Mouse (Mus musculus) CH12.LX (cell line): ENCODE measurements at regions not wholly inside any gene's neighbourhood (a gene's known extent, or its start where the extent isn't known, plus 50 kb on each side); places are given as distances from the start of the nearest gene placed in this dataset.
A peak's percentile ranks its signal among the peaks of the same experiment; 100 is the strongest.

ENCODE experiments used
- DNase-seq: peaks from one replicate; pipeline ENCODE4 v3.0.0-alpha.2; 2013; ENCODE audit errors: extremely low read depth
- H3K27ac ChIP-seq: 2 replicates; pipeline ENCODE4 v1.5.1; 2012; ENCODE audit warnings: low read depth, mild to moderate bottlenecking, control low read depth, moderate library complexity; ENCODE audit not compliant: insufficient read depth
- H3K27me3 ChIP-seq: replicated peaks from 2 replicates; pipeline ENCODE3; 2012; ENCODE audit warnings: inconsistent platforms
- H3K36me3 ChIP-seq, 2 experiments: replicated peaks in 1 of 2; 2 replicates each; pipeline versions ENCODE3 to v1.6.1; 2012; ENCODE audit warnings: inconsistent platforms in 1 of 2, low read length in 1 of 2, mild to moderate bottlenecking in 1 of 2, mixed read lengths in 1 of 2, moderate library complexity in 1 of 2; ENCODE audit not compliant: control insufficient read depth in 1 of 2, insufficient read depth in 1 of 2
- H3K4me1 ChIP-seq, 2 experiments: 2 replicates each; pipeline ENCODE4 v1.6.1; 2012; ENCODE audit warnings: inconsistent platforms in 1 of 2, moderate library complexity in 1 of 2; ENCODE audit not compliant: insufficient read depth in 2 of 2, control insufficient read depth in 1 of 2
- H3K4me2 ChIP-seq: 2 replicates; pipeline ENCODE4 v1.6.1; 2012; ENCODE audit warnings: low read depth, mild to moderate bottlenecking, control low read depth; ENCODE audit not compliant: poor library complexity, insufficient read depth, severe bottlenecking
- H3K4me3 ChIP-seq, 3 experiments: fragments of 150-350 bp in 1 of 3; sonication (generic) in 1 of 3; replicated peaks in 1 of 3; 2 replicates each; pipeline versions ENCODE3 to v1.5.1; 2011 to 2012; ENCODE audit warnings: low read depth in 2 of 3, low read length in 2 of 3, mild to moderate bottlenecking in 2 of 3, moderate library complexity in 2 of 3, control low read depth in 1 of 3, improper control_type of control experiment in 1 of 3, inconsistent platforms in 1 of 3, mixed read lengths in 1 of 3; ENCODE audit not compliant: poor library complexity in 1 of 3
- H3K79me2 ChIP-seq: replicated peaks from 2 replicates; pipeline ENCODE4 v1.6.1; 2012; ENCODE audit warnings: mild to moderate bottlenecking, moderate library complexity; ENCODE audit not compliant: control insufficient read depth, poor library complexity, insufficient read depth, severe bottlenecking; ENCODE audit errors: extremely low read depth
- H3K9ac ChIP-seq: 2 replicates; pipeline ENCODE4 v1.6.1; 2012; ENCODE audit warnings: low read depth, mild to moderate bottlenecking, control low read depth, moderate library complexity; ENCODE audit not compliant: insufficient read depth
- H3K9me3 ChIP-seq: replicated peaks from 2 replicates; pipeline ENCODE3; 2012; ENCODE audit warnings: low read length, inconsistent platforms, mixed read lengths
- BHLHE40 ChIP-seq: IDR thresholded peaks from 2 replicates; pipeline ENCODE4 v1.6.1; 2011; ENCODE audit warnings: mild to moderate bottlenecking, low read depth, low read length, improper control_type of control experiment
- CHD1 ChIP-seq: IDR thresholded peaks from 2 replicates; pipeline ENCODE4 v1.6.1; 2012; ENCODE audit warnings: low read depth, low read length, improper control_type of control experiment, inconsistent platforms
- CHD2 ChIP-seq: IDR thresholded peaks from 2 replicates; pipeline ENCODE4 v1.6.1; 2011; ENCODE audit warnings: low read length, improper control_type of control experiment
- CTCF ChIP-seq, 2 experiments: IDR thresholded peaks in 1 of 2; conservative IDR thresholded peaks in 1 of 2; 2 replicates each; pipeline ENCODE4 v1.5.1; 2011 to 2012; ENCODE audit warnings: low read depth in 2 of 2, low read length in 2 of 2, improper control_type of control experiment in 1 of 2, inconsistent platforms in 1 of 2, mild to moderate bottlenecking in 1 of 2, moderate library complexity in 1 of 2
- EP300 ChIP-seq: IDR thresholded peaks from 2 replicates; pipeline ENCODE4 v1.6.1; 2011; ENCODE audit warnings: low read length, improper control_type of control experiment
- ETS1 ChIP-seq: conservative IDR thresholded peaks from 2 replicates; pipeline ENCODE4 v1.6.1; 2012; ENCODE audit warnings: low read depth, mild to moderate bottlenecking, inconsistent platforms, low read length, improper control_type of control experiment, moderate library complexity
- HCFC1 ChIP-seq: IDR thresholded peaks from 2 replicates; pipeline ENCODE4 v1.6.1; 2012; ENCODE audit warnings: low read depth, mild to moderate bottlenecking, inconsistent platforms, low read length, improper control_type of control experiment
- IRF4 ChIP-seq: IDR thresholded peaks from 2 replicates; pipeline ENCODE4 v1.6.1; 2014; ENCODE audit warnings: low read depth, mild to moderate bottlenecking, inconsistent platforms, low read length, improper control_type of control experiment
- JUND ChIP-seq: conservative IDR thresholded peaks from 2 replicates; pipeline ENCODE4 v1.6.1; 2011; ENCODE audit warnings: low read depth, low read length, improper control_type of control experiment
- MAFK ChIP-seq: IDR thresholded peaks from 2 replicates; pipeline ENCODE4 v1.6.1; 2011; ENCODE audit warnings: low read length, improper control_type of control experiment; ENCODE audit not compliant: insufficient replicate concordance
- MAZ ChIP-seq: IDR thresholded peaks from 2 replicates; pipeline ENCODE4 v1.6.1; 2012; ENCODE audit warnings: low read depth, mild to moderate bottlenecking, inconsistent platforms, low read length, improper control_type of control experiment, moderate library complexity
- MEF2A ChIP-seq: IDR thresholded peaks from 2 replicates; pipeline ENCODE4 v1.6.1; 2014; ENCODE audit warnings: low read depth, mild to moderate bottlenecking, inconsistent platforms, low read length, improper control_type of control experiment, borderline replicate concordance
- MXI1 ChIP-seq: IDR thresholded peaks from 2 replicates; pipeline ENCODE4 v1.6.1; 2011; ENCODE audit warnings: mild to moderate bottlenecking, low read depth, low read length, improper control_type of control experiment
- MYC ChIP-seq: IDR thresholded peaks from 2 replicates; pipeline ENCODE4 v1.6.1; 2011; ENCODE audit warnings: low read depth, mild to moderate bottlenecking, improper control_type of control experiment, low read length
- POLR2A ChIP-seq: IDR thresholded peaks from 2 replicates; pipeline ENCODE4 v1.6.1; 2011; ENCODE audit warnings: low read depth, mild to moderate bottlenecking, improper control_type of control experiment, low read length
- SIN3A ChIP-seq: IDR thresholded peaks from 2 replicates; pipeline ENCODE4 v1.6.1; 2012; ENCODE audit warnings: low read length, improper control_type of control experiment, inconsistent platforms
- TCF12 ChIP-seq: IDR thresholded peaks from 2 replicates; pipeline ENCODE4 v1.6.1; 2014; ENCODE audit warnings: low read depth, mild to moderate bottlenecking, inconsistent platforms, low read length, improper control_type of control experiment
- UBTF ChIP-seq: IDR thresholded peaks from 2 replicates; pipeline ENCODE4 v1.6.1; 2012; ENCODE audit warnings: low read depth, mild to moderate bottlenecking, inconsistent platforms, low read length, improper control_type of control experiment, moderate library complexity
- USF1 ChIP-seq: IDR thresholded peaks from 2 replicates; pipeline ENCODE4 v1.6.1; 2014; ENCODE audit warnings: low read depth, mild to moderate bottlenecking, inconsistent platforms, low read length, improper control_type of control experiment
- ZMIZ1 ChIP-seq: IDR thresholded peaks from 2 replicates; pipeline ENCODE4 v1.6.1; 2012; ENCODE audit warnings: low read depth, mild to moderate bottlenecking, inconsistent platforms, low read length, improper control_type of control experiment
- dilution Hi-C: fragments of 300-500 bp; cut with MboI; formaldehyde crosslinking; loops from 2 replicates; pipeline ENCODE4 v1.14.3; 2020; ENCODE audit warnings: low sequenced_read_pairs; ENCODE audit not compliant: extremely low pct_unique_long_range_greater_than_20kb, extremely low pct_ligation_motif_present
- in situ Hi-C: fragments of 300-500 bp; cut with MboI; formaldehyde crosslinking; loops from 3 replicates; pipeline ENCODE4 v1.14.3; 2019; ENCODE audit warnings: low sequenced_read_pairs, low pct_ligation_motif_present, low pct_unique_long_range_greater_than_20kb, mixed read lengths

- H3K27me3 ChIP-seq: no peaks in the 10 kb centered on the region
- no peaks in the 10 kb centered on the region for H3K79me2 ChIP-seq
- peak; percentile 55 for DNase-seq
- dilution Hi-C loops: no loop called here
- H3K9ac ChIP-seq: 0 out of 2 replicates have a peak overlapping the region, but pooled peaks have one; percentile 18
- H3K4me1 ChIP-seq: peaks cover 64 to 95% of the 10 kb centered on the region in 2 experiments
- no peak overlapping the region for H3K4me2 ChIP-seq
- H3K9me3 ChIP-seq: no peaks in the 10 kb centered on the region
- TF ChIP-seq TCF12 (peak; percentile 62), MAFK (peak; percentile 63; the same call in 1 of the 2 replicates), USF1 (no peak), MAZ (peak; percentile 65; the same call in 1 of the 2 replicates), UBTF (no peak), MYC (peak; percentile 71; the same call in 1 of the 2 replicates), MXI1 (no peak), CTCF (conservative IDR thresholded peaks at IDR 0.05 in 1 of 2, IDR thresholded peaks at IDR 0.05 in 1 of 2; ENCODE audit: low read depth in 2 of 2, low read length in 2 of 2) (no peak), BHLHE40 (peak; percentile 57), EP300 (peak; percentile 48), MEF2A (peak; percentile 99), ETS1 (peak; percentile 78), HCFC1 (no peak), ZMIZ1 (no peak), CHD2 (peak; percentile 66; the same call in 1 of the 2 replicates), IRF4 (peak; percentile 34), CHD1 (peak; percentile 68; the same call in 1 of the 2 replicates), POLR2A (no peak)
- TF ChIP-seq, all 38 proteins: peak for 11
- Histone ChIP-seq H3K36me3 (no peaks in the 10 kb centered on the region), H3K27ac (peak overlapping the region; percentile 92; the same call in 1 of the 2 replicates), H3K4me3 (no peak overlapping the region)
- in situ Hi-C loops: no loop called here
Observed at GRCm38 (mm10) chr12:79998339-79998738, 114.5 kb downstream of the Zfp36l1 start.

- no peaks in the 10 kb centered on the region for H3K79me2 ChIP-seq
- H3K27me3 ChIP-seq: no peaks in the 10 kb centered on the region
- DNase-seq: no peak
- dilution Hi-C loops: no loop called here
- in situ Hi-C loops: no loop called here
- no peak overlapping the region for H3K9ac ChIP-seq
- H3K9me3 ChIP-seq: no peaks in the 10 kb centered on the region
- H3K4me2 ChIP-seq: no peak overlapping the region
- H3K4me3 ChIP-seq: no peak overlapping the region
- H3K36me3 ChIP-seq: no peaks in the 10 kb centered on the region
- peak overlapping the region; percentile 31; the same call in 1 of the 2 replicates for H3K27ac ChIP-seq
- H3K4me1 ChIP-seq: peaks cover 60 to 91% of the 10 kb centered on the region in 2 experiments
- TF ChIP-seq EP300 (no peak), MAFK (no peak), JUND (no peak), SIN3A (no peak), ZMIZ1 (no peak), MAZ (no peak)
Observed at GRCm38 (mm10) chr12:79997201-79997600, 115.6 kb downstream of the Zfp36l1 start.
